Mouse (Mus musculus) c-Kit-positive CD71-negative TER-119-negative erythroid progenitor cells, embryonic 14.5 days (primary cell): ENCODE results near the gene Cacnb2.
"Not testable (repeated sequence)": the region's sequence is repeated elsewhere in the genome, so short reads cannot be mapped to it uniquely, and the experiment has no call there.

ENCODE experiments used
- DNase-seq: peaks from one replicate; pipeline ENCODE4 v3.0.0-alpha.2; 2013; ENCODE audit warnings: low read depth

Cacnb2 gene

GRCm38 (mm10) chr2:14657205-14657844 is 54.4 kb downstream of the Cacnb2 start:
- no peak for DNase-seq

GRCm38 (mm10) chr2:14665213-14665612 is 62.3 kb downstream of the Cacnb2 start:
- DNase-seq, result no peak

DNA sequence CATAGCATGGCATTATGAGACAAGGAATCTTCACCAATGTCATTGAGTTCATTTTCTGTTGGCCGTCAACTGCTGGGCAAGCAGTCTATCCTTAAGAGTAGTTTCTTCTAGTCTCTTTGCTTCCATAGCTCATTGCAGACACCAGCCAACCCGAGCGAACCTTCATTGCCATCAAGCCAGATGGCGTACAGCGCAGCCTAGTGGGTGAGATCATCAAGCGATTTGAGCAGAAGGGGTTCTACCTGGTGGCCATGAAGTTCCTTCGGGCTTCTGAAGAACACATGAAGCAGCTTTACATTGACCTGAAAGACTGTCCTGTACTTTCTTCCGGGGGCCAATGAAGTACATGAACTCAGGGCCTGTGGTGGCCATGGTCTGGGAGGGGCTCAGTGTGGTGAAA is 69.2 kb downstream of the Cacnb2 start:
- no peak for DNase-seq

DNA sequence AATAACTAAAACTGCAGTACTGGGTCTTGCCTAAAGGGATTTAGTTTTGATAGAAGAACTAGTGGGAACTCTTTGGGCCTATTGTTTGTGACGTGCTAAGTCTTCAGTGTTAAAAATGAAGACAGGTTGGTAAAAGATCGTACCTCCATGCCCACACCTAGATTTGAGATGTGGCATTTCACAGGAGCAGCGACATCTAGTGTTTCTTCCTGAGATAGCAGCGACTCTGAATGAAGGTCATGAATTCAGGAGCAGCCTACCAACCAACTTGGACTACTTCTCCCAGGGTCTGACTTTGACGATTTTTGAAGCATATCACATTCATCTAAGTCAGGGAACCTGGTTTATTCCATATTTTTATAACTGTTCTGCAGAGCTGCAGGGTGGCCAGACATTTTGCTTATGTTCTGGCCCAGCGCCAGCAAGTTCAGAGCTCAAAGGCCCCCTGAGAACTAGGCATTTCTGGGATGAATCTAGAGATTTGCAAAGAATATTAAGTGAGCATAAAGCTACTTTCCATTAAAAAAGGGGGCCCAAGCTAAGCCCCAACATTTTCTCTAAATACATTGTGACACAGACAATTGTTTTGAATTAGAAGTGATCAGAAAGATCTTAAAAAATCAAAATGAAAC is 74.1 kb downstream of the Cacnb2 start:
- DNase-seq, result peak; percentile 64

- DNase-seq, result no peak
Observed at GRCm38 (mm10) chr2:14684231-14684630, 81.3 kb downstream of the Cacnb2 start.

DNA sequence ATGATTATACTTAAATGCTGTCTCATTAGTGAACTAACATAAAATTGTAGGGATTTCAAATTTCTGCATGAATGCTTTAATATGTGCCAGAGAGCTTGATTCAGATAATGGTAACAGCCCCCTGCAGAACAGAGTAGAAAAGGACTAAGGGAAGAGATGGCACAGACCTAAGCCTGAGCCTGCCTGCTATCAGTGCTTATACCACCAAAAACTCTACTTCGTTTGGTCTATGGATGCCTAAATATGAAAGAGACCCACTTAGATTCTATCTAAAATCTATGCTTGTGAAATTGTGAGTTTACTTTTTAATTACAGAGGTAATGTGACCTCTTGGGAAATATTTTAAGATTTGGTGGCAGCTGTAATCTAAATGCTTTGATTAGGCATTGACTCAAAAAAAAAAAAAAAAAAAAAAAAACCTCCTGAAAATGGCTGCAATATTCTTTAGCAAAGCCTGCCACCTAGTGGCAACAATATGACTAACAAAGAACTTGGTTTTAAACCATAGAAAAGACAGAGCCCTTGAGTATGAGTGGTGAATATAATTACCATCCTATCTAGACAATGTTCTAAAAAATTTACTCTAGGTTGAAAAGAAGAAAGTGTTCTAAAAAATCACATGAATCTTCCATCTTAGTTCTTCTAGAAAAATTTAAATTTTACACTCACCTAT is 100.2 kb downstream of the Cacnb2 start:
- DNase-seq, result peak; percentile 37

DNA sequence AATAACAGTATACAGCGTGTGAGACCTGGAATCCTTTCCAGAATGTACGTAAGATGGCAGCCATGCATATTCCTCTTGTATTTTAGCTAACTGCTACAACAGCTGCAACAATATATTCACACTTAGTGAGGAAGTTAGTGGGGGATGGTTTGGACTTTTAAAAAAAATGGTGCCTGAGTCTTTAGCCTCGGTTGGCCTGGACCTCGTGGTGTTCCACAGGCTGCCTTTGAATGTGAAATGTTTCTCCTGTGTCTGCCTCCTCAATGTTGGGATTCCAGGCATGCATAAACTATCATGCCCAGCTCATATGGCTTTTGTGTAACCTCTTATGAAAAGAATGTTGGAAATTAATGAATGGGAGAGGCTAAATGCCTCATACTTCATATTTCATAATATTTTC is 100.8 kb downstream of the Cacnb2 start:
- no peak for DNase-seq

DNA sequence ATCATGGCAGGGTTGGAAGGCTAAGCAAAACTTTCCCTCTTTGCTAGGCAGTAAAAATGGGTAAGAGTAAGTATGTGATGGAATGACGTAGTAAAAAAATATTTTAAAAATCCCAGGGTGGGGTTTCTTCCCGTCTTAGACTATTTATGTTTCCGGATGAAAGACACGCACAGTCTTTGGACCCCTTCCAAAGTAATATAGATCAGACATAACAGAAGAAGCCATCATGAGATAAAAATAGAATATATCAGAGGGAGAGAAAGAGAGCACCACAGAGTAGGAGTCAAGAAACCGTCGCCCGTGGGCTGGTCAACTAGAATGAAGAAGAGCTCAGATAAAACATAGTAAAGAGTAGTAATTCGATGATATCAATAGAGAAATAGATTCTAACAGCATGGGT is 107.4 kb downstream of the Cacnb2 start:
- DNase-seq, result no peak

DNA sequence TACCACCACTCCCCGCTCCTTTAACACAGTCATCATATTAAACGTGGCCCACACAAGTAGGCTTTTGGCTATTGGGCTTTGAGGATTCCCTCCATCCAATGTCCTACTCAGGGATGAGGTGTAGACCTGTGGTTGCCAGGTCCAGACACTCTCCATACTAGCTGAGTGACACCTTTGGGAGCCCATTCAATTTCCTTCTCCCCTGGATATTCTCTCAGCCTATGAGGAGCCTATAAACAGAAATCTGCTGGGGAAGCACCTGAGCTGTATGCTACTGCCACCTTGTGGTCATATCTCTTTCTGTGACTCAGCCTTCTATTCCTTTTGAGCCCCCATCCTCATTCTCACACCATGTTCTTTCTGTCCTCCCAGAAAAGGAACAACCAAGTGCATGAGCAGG is 108.9 kb downstream of the Cacnb2 start:
- DNase-seq, result peak; percentile 14

GRCm38 (mm10) chr2:14713049-14713448 is 110.2 kb downstream of the Cacnb2 start:
- DNase-seq, result no peak

DNA sequence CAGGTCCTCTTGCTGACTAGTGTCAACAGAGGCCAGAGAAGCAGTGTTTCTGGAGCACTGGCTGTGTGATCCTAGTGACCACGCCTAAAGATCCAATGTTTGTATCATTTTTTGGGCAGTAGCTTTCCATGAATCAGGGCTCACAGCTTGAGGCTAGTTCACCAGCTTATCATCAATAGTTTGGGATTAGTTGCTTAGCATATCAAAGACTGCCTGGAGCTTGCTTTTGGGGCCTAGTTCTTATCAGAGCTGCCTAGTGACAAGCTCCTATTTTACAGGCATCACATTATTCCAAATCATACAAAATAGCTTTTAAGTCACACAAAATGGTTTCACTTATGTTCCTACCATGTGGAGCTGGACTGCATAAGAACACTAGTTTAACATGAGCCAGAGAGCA is 113.8 kb downstream of the Cacnb2 start:
- DNase-seq, result no peak

GRCm38 (mm10) chr2:14719119-14719718 is 116.3 kb downstream of the Cacnb2 start:
- DNase-seq, result no peak

GRCm38 (mm10) chr2:14725437-14725836 is 122.5 kb downstream of the Cacnb2 start:
- no peak for DNase-seq

GRCm38 (mm10) chr2:14726601-14727000 is 123.7 kb downstream of the Cacnb2 start:
- DNase-seq, result not testable (repeated sequence)

DNA sequence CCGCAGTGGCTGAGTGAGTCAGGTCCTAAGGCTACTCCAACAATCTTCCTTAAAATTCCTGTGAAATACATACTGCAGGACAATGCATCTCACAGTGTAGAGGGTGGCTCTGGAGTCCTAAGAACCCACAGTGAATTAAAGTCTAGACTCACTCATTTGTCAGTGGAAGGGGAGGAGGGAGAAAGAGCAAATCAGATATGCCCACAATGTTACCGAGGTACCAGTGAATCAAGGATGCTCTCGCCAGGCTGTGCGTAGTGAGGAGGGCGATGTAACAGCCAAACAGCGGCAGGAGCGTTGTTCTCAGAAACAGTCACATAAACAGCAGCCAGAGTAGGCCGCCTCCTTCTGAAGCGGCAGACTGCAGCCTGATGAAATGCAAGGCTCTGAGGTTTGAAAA is 136.0 kb downstream of the Cacnb2 start:
- no peak for DNase-seq

GRCm38 (mm10) chr2:14739510-14739909 is 136.6 kb downstream of the Cacnb2 start:
- no peak for DNase-seq

- no peak for DNase-seq
Observed at GRCm38 (mm10) chr2:14740359-14740758, 137.5 kb downstream of the Cacnb2 start.

- DNase-seq, result no peak
Observed at GRCm38 (mm10) chr2:14744761-14745160, 141.9 kb downstream of the Cacnb2 start.

GRCm38 (mm10) chr2:14762846-14763245 is 160.0 kb downstream of the Cacnb2 start:
- no peak for DNase-seq

GRCm38 (mm10) chr2:14763931-14764330 is 161.0 kb downstream of the Cacnb2 start:
- DNase-seq, result no peak

- no peak for DNase-seq
Observed at GRCm38 (mm10) chr2:14769448-14769847, 166.6 kb downstream of the Cacnb2 start.

DNA sequence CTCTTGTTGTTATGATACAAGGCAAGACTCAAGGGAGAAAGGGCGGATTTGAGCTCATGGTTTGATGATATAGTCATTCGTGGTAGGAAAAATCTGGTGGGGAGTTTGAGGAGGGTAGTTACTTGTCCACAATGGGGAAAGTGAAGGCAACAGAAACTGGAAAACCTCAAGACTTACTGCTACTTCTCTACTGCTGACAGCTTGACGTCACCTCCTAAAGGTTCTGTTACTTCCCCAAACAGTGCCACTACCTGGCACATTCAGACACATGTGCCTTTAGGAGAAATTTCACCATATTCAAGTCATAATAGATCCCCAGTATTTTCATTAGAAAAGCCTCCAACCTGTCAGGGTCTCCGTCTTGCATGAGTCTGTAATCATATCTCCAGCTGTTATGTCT is 167.7 kb downstream of the Cacnb2 start:
- no peak for DNase-seq

DNA sequence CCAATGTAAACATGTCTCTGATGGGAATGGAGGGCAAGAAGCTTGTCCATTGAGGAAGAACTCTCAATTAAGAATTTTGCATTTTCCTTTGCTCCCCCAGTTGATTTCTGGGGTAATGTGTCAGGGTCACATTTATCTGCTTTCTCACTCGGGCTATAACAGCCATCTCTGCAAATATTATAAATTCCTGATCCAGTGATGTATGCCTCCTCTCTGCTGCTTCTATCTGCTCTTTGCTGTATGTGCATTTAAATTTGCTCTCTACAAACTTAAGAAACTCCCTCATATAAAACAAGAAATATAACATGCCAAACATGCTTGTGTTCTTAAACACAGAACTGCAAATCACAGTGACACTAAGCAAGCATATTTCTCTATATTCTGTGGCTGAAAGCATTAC is 171.5 kb downstream of the Cacnb2 start:
- no peak for DNase-seq
